Mouse (Mus musculus) erythroblast, adult 5-6 weeks (primary cell): Measurements from ENCODE around the gene Gm7073. TPM values are rescaled to one million over a fixed set of nuclear protein-coding genes. Genes with fewer than 3 reads are reported as not detected.

Source experiments
- ATAC-seq: replicated peaks from 2 replicates; pipeline ENCODE4 v1.8.0; 2016; ENCODE audit warnings: moderate number of reproducible peaks, mild to moderate bottlenecking, moderate TSS enrichment, inconsistent platforms; ENCODE audit not compliant: poor library complexity, low FRiP score, severe bottlenecking
- total RNA-seq, 2 experiments: library from RNA; stranded (forward) in 1 of 2; stranded (reverse) in 1 of 2; fragments of 150-400 nt in 1 of 2; fragments of 200-764, 138-1000 nt in 1 of 2; gene quantifications; 2 replicates each; pipeline versions ENCODE4 v1.2.3 to v1.2.4; 2015 to 2017; ENCODE audit warnings: low replicate concordance in 2 of 2

Gm7073 gene
- total RNA-seq, 2 experiments from 2014 or later = not detected

GRCm38 (mm10) chrX:60386852-60387251 is 152.2 kb downstream of the Gm7073 start:
- ATAC-seq = no peak

Other genes starting within 250 kb of the Gm7073 start
- 16.3 and 19.0 TPM in 2 replicates for gene Atp11c, start 53.4 kb upstream of the Gm7073 start, total RNA-seq (2015; ENCODE audit: low replicate concordance)
- gene Atp11c, start 53.4 kb upstream of the Gm7073 start, total RNA-seq (2017; ENCODE audit: low replicate concordance) = 19.0 and 21.1 TPM in 2 replicates